Mouse (Mus musculus) stomach, postnatal 0 days (tissue): ENCODE data around the gene Slc45a3.

ENCODE experiments used
- CTCF ChIP-seq: IDR thresholded peaks from 2 replicates; pipeline ENCODE4 v1.5.1; 2016; ENCODE audit warnings: antibody characterized with exemption, low read depth, mild to moderate bottlenecking, moderate library complexity
- EP300 ChIP-seq: optimal IDR thresholded peaks from 2 replicates; pipeline ENCODE3; 2016; ENCODE audit warnings: antibody characterized with exemption

DNA sequence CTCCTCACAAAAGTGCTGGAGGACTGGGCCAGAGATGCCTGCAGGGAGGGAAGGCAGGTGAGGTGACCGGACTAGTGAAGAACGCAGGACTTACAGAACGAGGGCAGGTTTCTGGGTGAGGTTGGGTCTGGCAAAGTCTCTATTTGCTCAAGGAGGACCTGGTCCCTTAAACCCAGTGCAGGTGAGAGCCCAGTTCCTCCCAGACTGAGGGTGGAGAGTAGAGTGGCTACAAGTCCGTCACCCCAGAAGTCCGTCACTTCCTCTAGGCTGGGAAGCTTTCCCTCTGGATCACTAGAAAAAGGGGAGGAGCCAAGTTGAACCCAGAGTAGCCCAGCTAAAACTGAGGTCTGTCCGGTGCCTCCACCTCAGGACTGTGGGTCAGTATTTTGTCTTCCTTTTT lies 11.2 kb downstream of the Slc45a3 start:
- TF ChIP-seq EP300 (no peak), CTCF (no peak)
